Mouse (Mus musculus): ENCODE data around the gene Abcc10.

DNA sequence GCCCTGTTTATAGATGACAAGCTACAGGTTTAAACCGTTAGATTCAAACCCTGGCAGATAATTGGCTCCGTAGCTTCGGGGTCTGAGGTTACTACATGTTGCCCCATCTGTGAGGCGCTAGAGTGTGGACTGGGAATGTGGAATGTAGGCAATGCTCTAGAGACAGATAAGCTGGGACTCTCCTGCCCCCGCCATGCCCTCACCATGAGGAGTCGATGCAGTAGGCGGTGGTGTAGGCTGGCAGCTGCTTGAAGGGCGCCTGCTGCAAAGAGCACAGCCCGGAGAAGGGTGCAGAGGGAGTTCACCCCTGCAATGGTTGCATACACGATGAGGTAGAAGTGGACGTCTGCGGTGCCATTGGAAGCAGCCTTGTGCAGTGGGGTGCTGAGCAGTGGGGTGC lies 18.3 kb downstream of the Abcc10 start:
- TF ChIP-seq CTCF (IDR thresholded peaks at IDR 0.05) (no peak), EP300 (IDR thresholded peaks at IDR 0.05) (no peak)

Data from lung, postnatal 0 days (tissue).